Mouse (Mus musculus) heart, embryonic 12.5 days (tissue): ENCODE measurements around the gene Cbfb. TPM values are rescaled to one million over a fixed set of nuclear protein-coding genes. Genes with fewer than 3 reads are reported as not detected.

Source experiments
- ATAC-seq: fragments of 200-750 bp; cut with Nextera tagmentation; 2 replicates; pipeline ENCODE4 v1.8.0; 2017; ENCODE audit warnings: moderate TSS enrichment, moderate library complexity; ENCODE audit not compliant: insufficient number of reproducible peaks, low FRiP score
- H3K27ac ChIP-seq: fragments of 300-500 bp; sonication (generic); 2 replicates; pipeline ENCODE4 v1.5.1; 2016; ENCODE audit warnings: mild to moderate bottlenecking, moderate library complexity; ENCODE audit not compliant: poor library complexity, severe bottlenecking
- H3K27me3 ChIP-seq: fragments of 300-500 bp; sonication (generic); replicated peaks from 2 replicates; pipeline ENCODE4 v1.6.1; 2016; ENCODE audit warnings: mild to moderate bottlenecking, moderate library complexity
- H3K36me3 ChIP-seq: fragments of 300-500 bp; sonication (generic); 2 replicates; pipeline ENCODE4 v1.6.1; 2016; ENCODE audit warnings: mild to moderate bottlenecking, moderate library complexity
- H3K4me1 ChIP-seq: fragments of 300-500 bp; sonication (generic); replicated peaks from 2 replicates; pipeline ENCODE4 v1.6.1; 2016; ENCODE audit warnings: mild to moderate bottlenecking
- H3K4me2 ChIP-seq: fragments of 300-500 bp; sonication (generic); 2 replicates; pipeline ENCODE4 v1.6.1; 2016; ENCODE audit warnings: mild to moderate bottlenecking, moderate library complexity
- H3K4me3 ChIP-seq: fragments of 300-500 bp; sonication (generic); 2 replicates; pipeline ENCODE4 v1.5.1; 2016; ENCODE audit warnings: mild to moderate bottlenecking
- H3K9ac ChIP-seq: fragments of 300-500 bp; sonication (generic); 2 replicates; pipeline ENCODE4 v1.6.1; 2016; ENCODE audit warnings: mild to moderate bottlenecking, moderate library complexity
- H3K9me3 ChIP-seq: fragments of 300-500 bp; sonication (generic); replicated peaks from 2 replicates; pipeline ENCODE4 v1.6.1; 2016; ENCODE audit warnings: mild to moderate bottlenecking, moderate library complexity
- WGBS: fragments of 180-500 bp; shearing (Covaris S2); methylation state at CpG from one replicate; pipeline ENCODE4 v1.1.7; 2016; 5-methylcytosine and 5-hydroxymethylcytosine counted together
- polyA plus RNA-seq: library from polyadenylated mRNA; unstranded; fragments of >200 nt; fragmentation: Nextera tagmentation; extraction: Ambion mirVana; gene quantifications from 2 replicates; pipeline ENCODE4 v1.2.1, GENCODE M21; 2016

Cbfb gene
- polyA plus RNA-seq, 1 experiment from 2014 or later: 65.3 TPM

DNA sequence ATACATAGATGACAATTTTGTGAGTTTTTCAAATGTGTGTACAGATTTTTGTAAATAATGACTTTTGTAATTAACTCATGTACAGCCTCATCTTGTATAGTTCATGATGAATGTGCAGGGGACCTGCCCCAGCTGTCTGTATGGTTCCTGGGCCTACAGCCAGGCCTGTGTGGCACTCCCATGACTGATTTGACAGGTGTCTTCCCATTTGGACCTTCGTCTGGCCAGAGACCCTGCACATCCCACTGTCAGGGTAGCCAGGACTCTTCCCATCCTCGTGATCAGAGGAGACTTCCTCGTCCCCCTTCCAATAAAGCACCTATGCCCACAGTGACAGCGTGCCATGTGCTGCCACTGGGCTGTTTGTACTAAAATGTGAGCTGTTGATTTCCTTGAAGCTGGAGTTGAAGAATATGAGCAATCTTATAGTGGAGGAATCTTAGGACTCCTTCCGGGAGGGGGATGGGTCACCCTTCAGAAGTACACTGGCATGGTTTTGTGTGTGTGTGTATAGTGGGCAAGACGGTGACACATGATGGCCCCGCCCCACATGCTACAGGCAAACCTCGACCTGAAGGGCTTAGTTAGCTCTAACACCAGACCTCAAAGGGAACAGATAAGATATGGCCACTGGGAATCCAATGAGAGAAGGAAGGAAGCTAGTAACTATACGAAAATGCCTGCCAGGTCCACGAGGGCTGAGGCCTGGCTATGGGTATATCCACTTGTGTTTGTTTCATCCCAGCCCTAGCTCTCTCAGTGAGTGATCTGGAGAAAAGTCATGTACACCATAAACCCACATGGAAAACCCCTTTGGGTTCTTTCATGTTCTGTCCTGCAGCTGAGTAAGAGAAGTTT lies 82.4 kb downstream of the Cbfb start:
- Histone ChIP-seq H3K9ac (no peak overlapping the region; the same call in 1 of the 2 replicates), H3K27me3 (peaks cover 21% of the 10 kb centered on the region), H3K27ac (no peak overlapping the region), H3K4me2 (no peak overlapping the region; the same call in 1 of the 2 replicates), H3K36me3 (peaks cover 49% of the 10 kb centered on the region), H3K4me1 (peaks cover 26% of the 10 kb centered on the region), H3K9me3 (no peaks in the 10 kb centered on the region), H3K4me3 (no peak overlapping the region)
- no peak for ATAC-seq
- WGBS: 60% methylated on average over 10 of the region's 10 CpGs

- Histone ChIP-seq H3K9ac (no peak overlapping the region), H3K4me1 (peaks cover 29% of the 10 kb centered on the region), H3K9me3 (no peaks in the 10 kb centered on the region), H3K4me2 (peak overlapping the region; percentile 99), H3K4me3 (peak overlapping the region; percentile 69), H3K27ac (no peak overlapping the region), H3K27me3 (peaks cover 30% of the 10 kb centered on the region), H3K36me3 (peaks cover 40% of the 10 kb centered on the region)
- ATAC-seq: 0 out of 2 replicates have a peak, but pooled peaks have one; percentile 5
- WGBS: 47% methylated on average over 20 of the region's 20 CpGs
Measured at GRCm38 (mm10) chr8:105253766-105254151, 83.3 kb downstream of the Cbfb start.

- Histone ChIP-seq H3K9ac (peak overlapping the region; percentile 81), H3K27me3 (peaks cover 36% of the 10 kb centered on the region), H3K9me3 (no peaks in the 10 kb centered on the region), H3K27ac (peak overlapping the region; percentile 48), H3K4me1 (peaks cover 35% of the 10 kb centered on the region), H3K4me2 (peak overlapping the region; percentile 99), H3K4me3 (peak overlapping the region; percentile 69), H3K36me3 (peaks cover 34% of the 10 kb centered on the region)
- peak; percentile 84 for ATAC-seq
- WGBS: under 1% methylated on average over 73 of the region's 74 CpGs
Measured at GRCm38 (mm10) chr8:105254152-105254965, 83.9 kb downstream of the Cbfb start.

- ATAC-seq: peak; percentile 73
- WGBS: 3% methylated on average over 14 of the region's 14 CpGs
Measured at GRCm38 (mm10) chr8:105254966-105255350, 84.5 kb downstream of the Cbfb start, which contains the start of gene B3gnt9. Gene B3gnt9, minus strand, starts transcription at chr8:105255153.

DNA sequence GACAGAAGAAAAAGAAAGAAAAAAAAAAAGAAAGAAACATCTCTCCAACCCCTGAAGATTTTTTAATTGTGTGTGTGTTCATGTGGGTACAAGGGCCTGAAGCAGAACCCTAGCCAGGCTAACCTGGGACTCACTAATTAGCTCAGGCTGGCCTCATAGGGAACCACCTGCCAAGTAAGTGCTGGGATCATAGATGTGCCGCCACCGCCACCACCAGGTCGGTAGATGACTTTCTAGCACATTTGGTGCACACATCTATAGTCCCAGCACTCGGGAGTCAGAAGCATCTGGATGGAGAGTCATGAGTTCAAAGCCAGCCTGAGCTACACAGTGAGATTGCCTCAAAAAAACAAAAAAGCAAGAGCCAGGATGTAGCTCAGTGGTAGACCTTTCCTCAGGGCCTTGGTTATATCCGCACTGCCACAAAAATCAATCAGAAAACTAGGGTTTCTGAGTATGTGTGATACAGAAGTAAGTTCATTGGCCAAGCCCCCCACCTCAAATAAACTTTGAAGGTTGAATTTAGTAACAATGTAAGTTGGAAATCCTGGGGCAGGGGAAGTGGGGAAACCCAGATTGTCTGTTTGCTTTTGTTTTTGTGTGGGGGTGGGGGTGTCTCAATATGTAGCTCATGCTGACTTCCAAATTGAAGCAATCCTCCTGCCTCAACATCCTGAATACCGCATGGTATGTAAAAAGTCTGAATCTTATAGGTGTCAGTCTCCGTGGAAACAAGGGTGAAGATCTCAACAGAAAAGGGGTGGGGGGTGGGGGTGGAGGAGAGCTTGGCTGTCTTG lies 87.0 kb downstream of the Cbfb start:
- Histone ChIP-seq H3K27me3 (peaks cover 64% of the 10 kb centered on the region), H3K36me3 (peaks cover 4% of the 10 kb centered on the region; the same call in 1 of the 2 replicates), H3K27ac (no peak overlapping the region), H3K4me1 (peaks cover 45% of the 10 kb centered on the region), H3K4me2 (no peak overlapping the region), H3K9ac (no peak overlapping the region), H3K4me3 (no peak overlapping the region), H3K9me3 (0 out of 2 replicates have a peak, but pooled peaks cover 4% of the 10 kb centered on the region)
- no peak for ATAC-seq
- 62% methylated on average over 7 of the region's 7 CpGs for WGBS

More at GRCm38 (mm10) chr8:105254966-105255350, 84.5 kb downstream of the Cbfb start, which contains the start of gene B3gnt9:
- Histone ChIP-seq H3K4me2 (peak within 1 kb of the TSS; percentile 99), H3K27me3 (peaks cover 42% of the 10 kb centered on the region), H3K4me1 (peaks cover 41% of the 10 kb centered on the region), H3K4me3 (peak within 1 kb of the TSS; percentile 69), H3K9me3 (no peaks in the 10 kb centered on the region), H3K9ac (peak within 1 kb of the TSS; percentile 81), H3K36me3 (peaks cover 29% of the 10 kb centered on the region), H3K27ac (peak within 1 kb of the TSS; percentile 48)

DNA sequence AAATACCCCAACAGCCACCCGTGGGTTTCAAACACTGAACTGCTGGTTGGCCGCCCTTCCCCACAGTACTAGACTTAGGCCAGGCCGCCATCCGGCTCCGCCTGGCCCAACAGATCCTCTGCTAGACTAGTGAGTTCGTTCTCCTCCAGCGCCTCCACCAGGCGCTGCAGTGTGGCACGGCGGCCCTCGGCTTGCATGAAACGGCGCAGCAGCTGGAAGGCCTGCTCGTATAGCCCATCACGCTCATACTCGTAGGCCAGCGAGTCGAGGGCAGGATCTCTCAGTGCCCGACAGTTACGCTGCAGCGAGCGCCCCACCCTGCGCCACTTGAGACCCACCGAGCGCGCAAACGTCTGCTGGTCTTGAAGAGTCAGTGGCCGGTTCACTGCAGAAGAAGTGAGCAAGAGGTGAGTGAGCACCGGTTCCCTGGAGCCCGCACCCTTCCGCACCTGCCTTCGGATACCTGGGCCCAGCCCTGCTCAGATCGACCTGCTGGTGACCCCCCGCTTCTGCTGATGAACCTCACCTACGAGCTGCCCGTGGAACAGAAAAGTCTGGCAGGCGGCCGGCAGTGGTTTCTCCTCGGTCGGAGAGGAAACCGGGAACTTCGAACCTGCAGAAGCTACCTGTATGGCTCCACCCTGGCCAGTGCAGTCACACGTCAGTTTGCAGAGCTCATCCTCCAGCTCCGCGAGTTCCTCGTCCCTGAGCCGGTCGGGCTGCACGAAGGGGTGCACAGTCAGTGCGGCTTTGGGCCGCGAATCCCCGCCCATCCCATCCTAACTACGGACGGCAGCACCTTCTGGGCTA lies 88.6 kb downstream of the Cbfb start:
- H3K4me1 ChIP-seq: peaks cover 31% of the 10 kb centered on the region
- peak overlapping the region; percentile 45 for H3K4me3 ChIP-seq
- no peak for ATAC-seq
- peak overlapping the region; percentile 19; the same call in 1 of the 2 replicates for H3K9ac ChIP-seq
- peak overlapping the region; percentile 86 for H3K4me2 ChIP-seq
- WGBS: 4% methylated on average over 55 of the region's 55 CpGs
- 0 out of 2 replicates have a peak, but pooled peaks cover 4% of the 10 kb centered on the region for H3K9me3 ChIP-seq
- H3K36me3 ChIP-seq: no peaks in the 10 kb centered on the region
- H3K27ac ChIP-seq: no peak overlapping the region
- H3K27me3 ChIP-seq: peaks cover 72% of the 10 kb centered on the region

DNA sequence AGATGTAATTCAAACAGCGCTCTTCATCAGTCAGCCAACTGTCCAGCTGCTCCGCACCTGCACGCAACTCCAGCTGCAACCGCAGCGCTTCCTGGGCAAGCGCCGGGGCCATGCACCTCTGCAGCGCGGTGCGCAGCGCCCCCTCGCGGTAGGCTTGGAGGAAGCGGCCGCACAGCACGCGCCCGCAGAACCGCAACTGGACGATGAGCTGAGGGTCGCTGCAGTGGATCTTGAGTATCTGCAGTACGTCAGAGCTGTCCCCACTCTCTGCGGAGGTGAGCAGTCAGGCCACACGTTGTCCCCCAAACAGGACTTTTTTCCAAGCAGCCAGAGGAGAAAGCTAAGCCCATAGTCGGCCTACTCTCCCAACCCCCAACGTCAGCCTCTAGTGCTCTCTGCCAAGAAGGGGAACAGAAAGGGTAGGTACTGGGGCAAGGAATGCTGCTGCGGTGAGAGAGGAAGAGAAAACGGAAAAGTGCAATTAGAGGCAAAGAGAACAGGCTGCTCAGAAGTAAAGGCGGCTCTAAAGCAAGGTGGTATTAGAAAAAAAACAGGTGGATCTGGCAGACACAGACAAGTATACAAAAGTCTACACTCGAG lies 89.3 kb downstream of the Cbfb start:
- no peak overlapping the region for H3K27ac ChIP-seq
- no peak for ATAC-seq
- H3K36me3 ChIP-seq: no peaks in the 10 kb centered on the region
- peaks cover 30% of the 10 kb centered on the region for H3K4me1 ChIP-seq
- 0 out of 2 replicates have a peak, but pooled peaks cover 4% of the 10 kb centered on the region for H3K9me3 ChIP-seq
- H3K9ac ChIP-seq: peak overlapping the region; percentile 19; the same call in 1 of the 2 replicates
- WGBS: 4% methylated on average over 30 of the region's 30 CpGs
- peaks cover 72% of the 10 kb centered on the region for H3K27me3 ChIP-seq
- peak overlapping the region; percentile 45 for H3K4me3 ChIP-seq
- peak overlapping the region; percentile 86 for H3K4me2 ChIP-seq

DNA sequence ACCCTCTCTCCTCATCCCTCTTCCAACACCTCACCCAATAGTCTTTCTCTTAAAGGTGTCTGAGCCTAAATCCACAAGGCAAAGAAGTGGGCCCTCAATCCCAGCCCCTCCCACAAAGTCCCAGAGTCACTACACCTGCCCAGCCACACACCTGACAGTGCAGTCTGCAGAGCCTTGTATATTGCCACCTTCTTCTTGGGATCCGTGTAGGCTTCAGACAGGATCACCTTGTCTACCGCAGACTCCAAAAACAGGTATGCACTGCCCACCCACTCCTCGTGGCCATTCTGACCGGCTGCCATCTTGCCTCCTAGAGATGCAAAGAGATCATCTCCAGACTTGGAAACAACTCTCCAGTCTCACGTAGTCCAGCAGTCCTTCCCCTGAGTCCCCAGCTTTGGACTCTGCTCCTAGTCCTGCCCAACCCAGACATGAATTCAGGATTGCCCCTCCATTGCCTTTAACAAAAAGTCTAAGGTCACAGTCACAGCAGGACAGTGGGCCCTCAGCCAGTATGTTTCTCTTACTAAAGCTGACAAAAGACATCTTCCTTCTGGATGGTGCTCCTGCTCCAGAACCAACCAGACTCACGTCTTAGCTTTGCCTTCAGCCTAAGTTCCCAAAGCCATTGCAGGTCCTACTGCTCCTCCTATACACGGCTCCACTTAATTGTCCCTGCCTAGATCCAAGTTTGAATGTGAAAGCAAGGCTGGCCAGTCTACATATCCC lies 90.1 kb downstream of the Cbfb start:
- no peak overlapping the region for H3K27ac ChIP-seq
- no peak overlapping the region for H3K4me3 ChIP-seq
- no peak overlapping the region for H3K9ac ChIP-seq
- H3K36me3 ChIP-seq: no peaks in the 10 kb centered on the region
- ATAC-seq: no peak
- H3K4me1 ChIP-seq: peaks cover 26% of the 10 kb centered on the region
- 0 out of 2 replicates have a peak, but pooled peaks cover 4% of the 10 kb centered on the region for H3K9me3 ChIP-seq
- peaks cover 71% of the 10 kb centered on the region for H3K27me3 ChIP-seq
- 62% methylated on average over 7 of the region's 7 CpGs for WGBS
- H3K4me2 ChIP-seq: peak overlapping the region; percentile 86; the same call in 1 of the 2 replicates

- 75% methylated on average over 12 of the region's 12 CpGs for WGBS
- Histone ChIP-seq H3K36me3 (no peaks in the 10 kb centered on the region), H3K4me1 (peaks cover 25% of the 10 kb centered on the region), H3K4me3 (no peak overlapping the region), H3K27ac (no peak overlapping the region), H3K27me3 (peaks cover 71% of the 10 kb centered on the region), H3K9me3 (peaks cover 8% of the 10 kb centered on the region; the same call in 1 of the 2 replicates), H3K4me2 (no peak overlapping the region), H3K9ac (no peak overlapping the region)
- ATAC-seq: no peak
Measured at GRCm38 (mm10) chr8:105261326-105261980, 91.0 kb downstream of the Cbfb start.
